23 mouse cellular contexts compared by ENCODE assay signal in the genomic region with DNA sequence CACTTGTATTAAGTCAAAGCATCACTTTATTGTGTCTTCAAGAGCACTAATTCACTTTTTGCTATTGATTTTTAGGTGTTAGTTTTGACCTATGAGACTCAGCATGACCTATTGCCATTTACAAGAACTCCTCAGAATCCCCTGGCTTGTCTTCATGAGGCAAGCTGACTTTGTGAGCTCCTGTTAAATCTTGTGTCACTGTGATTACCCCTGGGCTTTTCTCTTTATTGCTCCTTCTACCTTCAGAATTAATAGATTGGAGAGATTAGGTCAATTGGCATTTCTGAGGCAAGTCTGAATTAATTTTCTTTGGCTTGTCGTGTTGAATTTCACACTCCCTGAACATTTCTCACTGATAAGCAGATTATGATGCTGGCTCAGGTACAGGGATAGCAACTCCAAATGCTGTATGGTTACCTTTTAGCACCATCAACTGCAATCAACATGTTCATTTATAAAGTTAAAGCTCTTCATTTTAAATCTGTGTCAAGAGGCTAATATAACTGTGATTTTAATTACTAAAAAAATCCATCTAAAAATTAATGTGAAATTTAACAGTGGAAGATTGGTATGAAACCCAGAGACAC.
"Had no signal": no experiment of that assay in that cellular context is flagged by ENCODE, and none has a peak within 500 bp of the region (broad histone marks: within the 10 kb centered on the region; RNA-seq: fewer than 3 reads in every experiment).

No protein-coding gene starts in this region.

- H3K9me3 ChIP-seq: kidney, embryonic 15.5 days; megakaryocyte, embryonic 14.5 days; neural tube, embryonic 12.5 days; neural tube, embryonic 15.5 days had no signal

- DNase-seq: kidney, adult 11 months; kidney, adult 8-10 months; kidney, postnatal 10 days; kidney, postnatal 36 days; layer of hippocampus, postnatal 36 days; liver, postnatal 0 days; lung, embryonic 14.5 days; lung, postnatal 36 days; right cerebral cortex, adult 18-20 months; right cerebral cortex, postnatal 14 days; right cerebral cortex, postnatal 4 days; thymus, adult 2 months; thymus, postnatal 14 days; thymus, postnatal 4 days had no signal

- H3K27ac ChIP-seq: kidney, embryonic 15.5 days; left cerebral cortex, adult 2 months; liver, embryonic 14.5 days; neural tube, embryonic 12.5 days; neural tube, embryonic 15.5 days; stomach, postnatal 0 days had no signal

- H3K4me3 ChIP-seq: kidney, embryonic 15.5 days; left cerebral cortex, adult 2 months; megakaryocyte, embryonic 14.5 days; neural tube, embryonic 12.5 days; neural tube, embryonic 15.5 days had no signal

- H3K27me3 ChIP-seq: kidney, embryonic 15.5 days; megakaryocyte, embryonic 14.5 days; neural tube, embryonic 12.5 days; neural tube, embryonic 15.5 days had no signal

- H3K9ac ChIP-seq: kidney, embryonic 15.5 days; liver, embryonic 14.5 days; liver, postnatal 0 days; lung, embryonic 14.5 days; neural tube, embryonic 12.5 days; neural tube, embryonic 15.5 days had no signal

- H3K4me1 ChIP-seq: kidney, embryonic 15.5 days; megakaryocyte, embryonic 14.5 days; neural tube, embryonic 12.5 days; neural tube, embryonic 15.5 days had no signal

- H3K4me2 ChIP-seq: kidney, embryonic 15.5 days; liver, embryonic 11.5 days; lung, embryonic 14.5 days; neural tube, embryonic 12.5 days; neural tube, embryonic 15.5 days had no signal

- ATAC-seq: liver, postnatal 0 days; lung, postnatal 0 days had no signal

- H3K36me3 ChIP-seq: kidney, embryonic 15.5 days; neural tube, embryonic 12.5 days; neural tube, embryonic 15.5 days had no signal
